Mouse (Mus musculus) neural tube, postnatal 0 days (tissue): ENCODE measurements around the gene Scamp4. TPM values are rescaled to one million over a fixed set of nuclear protein-coding genes. Genes with fewer than 3 reads are reported as not detected.

ENCODE experiments used
- microRNA-seq: library from miRNA; unstranded; fragments of <30 nt; microRNA quantifications from one replicate; pipeline ENCODE4, GENCODE M21; 2016
- polyA plus RNA-seq: library from polyadenylated mRNA; unstranded; fragments of >200 nt; fragmentation: Nextera tagmentation; extraction: Ambion mirVana; gene quantifications from 2 replicates; pipeline ENCODE4 v1.2.1, GENCODE M21; 2015

Scamp4 gene
- 73.3 and 73.4 TPM in 2 replicates for polyA plus RNA-seq

GRCm38 (mm10) chr10:80602698-80603325 lies at the start of gene Scamp4, which contains the start of gene Adat3:
Gene Scamp4, plus strand, starts transcription at chr10:80602872.
Gene Adat3, plus strand, starts transcription at chr10:80602880.

GRCm38 (mm10) chr10:80561116-80561944 lies 41.3 kb upstream of the Scamp4 start, which contains the start of gene Rexo1:
Gene Rexo1, minus strand, starts transcription at chr10:80561560.

GRCm38 (mm10) chr10:80577195-80578130 lies 25.2 kb upstream of the Scamp4 start, which contains the start of gene Klf16:
Gene Klf16, minus strand, starts transcription at chr10:80577321.

GRCm38 (mm10) chr10:80589879-80590854 lies 12.5 kb upstream of the Scamp4 start, which contains the start of gene Abhd17a:
Gene Abhd17a, minus strand, starts transcription at chr10:80590341.

GRCm38 (mm10) chr10:80605721-80606120 lies 3.0 kb downstream of the Scamp4 start, which contains the start of gene Gm49322:
Gene Gm49322, plus strand, starts transcription at chr10:80606021.

GRCm38 (mm10) chr10:80622661-80623456 lies 20.2 kb downstream of the Scamp4 start, which contains the start of gene Csnk1g2:
Gene Csnk1g2, plus strand, starts transcription at chr10:80622838.

GRCm38 (mm10) chr10:80656863-80657623 lies 54.4 kb downstream of the Scamp4 start, which contains the start of gene Btbd2:
Gene Btbd2, minus strand, starts transcription at chr10:80657071.

Small RNA genes within 50 kb of the gene (microRNA-seq; reads per million reads assigned to microRNA genes)
- gene Mir6912 = not detected

Other genes starting within 250 kb of the Scamp4 start
- 8.5 and 8.6 TPM in 2 replicates for gene Plk5, start 246.4 kb upstream of the Scamp4 start, polyA plus RNA-seq
- gene Mex3d, start 215.2 kb upstream of the Scamp4 start, polyA plus RNA-seq = 13.1 and 15.0 TPM in 2 replicates
- gene Mbd3, start 203.3 kb upstream of the Scamp4 start, polyA plus RNA-seq = 161 and 183 TPM in 2 replicates
- 1,108 and 1,127 TPM in 2 replicates for gene Uqcr11, start 196.0 kb upstream of the Scamp4 start, polyA plus RNA-seq
- 28.8 and 32.2 TPM in 2 replicates for gene Tcf3, start 169.2 kb upstream of the Scamp4 start, polyA plus RNA-seq
- 0.34 and 0.56 TPM in 2 replicates for gene Onecut3, start 108.0 kb upstream of the Scamp4 start, polyA plus RNA-seq
- gene Atp8b3, start 63.7 kb upstream of the Scamp4 start, polyA plus RNA-seq = 0.65 and 1.3 TPM in 2 replicates
- gene Rexo1, start 41.3 kb upstream of the Scamp4 start, polyA plus RNA-seq = 23.8 and 28.1 TPM in 2 replicates
- 6.8 and 7.9 TPM in 2 replicates for gene Klf16, start 25.6 kb upstream of the Scamp4 start, polyA plus RNA-seq
- 231 and 233 TPM in 2 replicates for gene Abhd17a, start 12.5 kb upstream of the Scamp4 start, polyA plus RNA-seq
- gene Adat3, start within 50 bp of the Scamp4 start, polyA plus RNA-seq = 3.3 and 5.1 TPM in 2 replicates
- 1.1 and 1.5 TPM in 2 replicates for gene Gm49322, start 3.1 kb downstream of the Scamp4 start, polyA plus RNA-seq
- gene Csnk1g2, start 20.0 kb downstream of the Scamp4 start, polyA plus RNA-seq = 97.4 and 99.0 TPM in 2 replicates
- 115 and 116 TPM in 2 replicates for gene Btbd2, start 54.2 kb downstream of the Scamp4 start, polyA plus RNA-seq
- 39.0 and 43.5 TPM in 2 replicates for gene Mknk2, start 75.2 kb downstream of the Scamp4 start, polyA plus RNA-seq
- 38.3 and 41.4 TPM in 2 replicates for gene Mob3a, start 99.1 kb downstream of the Scamp4 start, polyA plus RNA-seq
- gene Izumo4, start 99.3 kb downstream of the Scamp4 start, polyA plus RNA-seq = 42.0 and 58.3 TPM in 2 replicates
- 107 and 110 TPM in 2 replicates for gene Ap3d1, start 139.4 kb downstream of the Scamp4 start, polyA plus RNA-seq
- 11.0 and 15.3 TPM in 2 replicates for gene Dot1l, start 152.3 kb downstream of the Scamp4 start, polyA plus RNA-seq
- gene Sf3a2, start 195.3 kb downstream of the Scamp4 start, polyA plus RNA-seq = 44.2 and 49.1 TPM in 2 replicates
- 108 and 123 TPM in 2 replicates for gene Plekhj1, start 195.8 kb downstream of the Scamp4 start, polyA plus RNA-seq
- 0.21 and 0.27 TPM in 2 replicates for gene Amh, start 202.4 kb downstream of the Scamp4 start, polyA plus RNA-seq
- 2.4 and 2.7 TPM in 2 replicates for gene Jsrp1, start 210.6 kb downstream of the Scamp4 start, polyA plus RNA-seq
- 1,152 and 1,281 TPM in 2 replicates for gene Oaz1, start 223.8 kb downstream of the Scamp4 start, polyA plus RNA-seq
- gene Lingo3, start 241.2 kb downstream of the Scamp4 start, polyA plus RNA-seq = 28.9 and 30.1 TPM in 2 replicates